Mouse (Mus musculus) myocyte (in vitro differentiated cells): ENCODE results near the gene Ampd2.

ENCODE experiments used
- CEBPB ChIP-seq: IDR thresholded peaks from 2 replicates; pipeline ENCODE4 v1.6.1; 2011; ENCODE audit warnings: mild to moderate bottlenecking, moderate library complexity; ENCODE audit not compliant: poor library complexity, insufficient read depth, severe bottlenecking
- MAX ChIP-seq: IDR thresholded peaks from one replicate; pipeline ENCODE4 v1.6.1; 2011; ENCODE audit warnings: low read depth, mild to moderate bottlenecking, control low read depth
- MYOD1 ChIP-seq, 3 experiments: IDR thresholded peaks; one replicate each; pipeline ENCODE4 v1.6.1; 2011; ENCODE audit warnings: control low read depth in 2 of 3, low read depth in 2 of 3, mild to moderate bottlenecking in 2 of 3, moderate library complexity in 1 of 3; ENCODE audit not compliant: insufficient read length in 2 of 3, control insufficient read depth in 1 of 3
- MYOG ChIP-seq, 3 experiments: IDR thresholded peaks; one replicate each; pipeline ENCODE4 v1.6.1; 2011; ENCODE audit warnings: control low read depth in 2 of 3, low read depth in 2 of 3, mild to moderate bottlenecking in 2 of 3; ENCODE audit not compliant: insufficient read length in 2 of 3, control insufficient read depth in 1 of 3, insufficient read depth in 1 of 3
- POLR2A ChIP-seq: IDR thresholded peaks from one replicate; pipeline ENCODE4 v1.6.1; 2011; ENCODE audit warnings: low read depth, mild to moderate bottlenecking, control low read depth, moderate library complexity; ENCODE audit not compliant: insufficient read length
- POLR2AphosphoS2 ChIP-seq: IDR thresholded peaks from one replicate; pipeline ENCODE4 v1.6.1; 2011; ENCODE audit warnings: low read depth, control low read depth; ENCODE audit not compliant: insufficient read length
- SRF ChIP-seq: IDR thresholded peaks from one replicate; pipeline ENCODE4 v1.6.1; 2011; ENCODE audit warnings: low read depth; ENCODE audit not compliant: control insufficient read depth, insufficient read length
- TCF12 ChIP-seq: IDR thresholded peaks from one replicate; pipeline ENCODE4 v1.6.1; 2011; ENCODE audit warnings: mild to moderate bottlenecking, control low read depth; ENCODE audit not compliant: poor library complexity, insufficient read depth, severe bottlenecking
- USF1 ChIP-seq: IDR thresholded peaks from one replicate; pipeline ENCODE4 v1.6.1; 2011; ENCODE audit warnings: low read depth, mild to moderate bottlenecking, control low read depth, moderate library complexity

DNA sequence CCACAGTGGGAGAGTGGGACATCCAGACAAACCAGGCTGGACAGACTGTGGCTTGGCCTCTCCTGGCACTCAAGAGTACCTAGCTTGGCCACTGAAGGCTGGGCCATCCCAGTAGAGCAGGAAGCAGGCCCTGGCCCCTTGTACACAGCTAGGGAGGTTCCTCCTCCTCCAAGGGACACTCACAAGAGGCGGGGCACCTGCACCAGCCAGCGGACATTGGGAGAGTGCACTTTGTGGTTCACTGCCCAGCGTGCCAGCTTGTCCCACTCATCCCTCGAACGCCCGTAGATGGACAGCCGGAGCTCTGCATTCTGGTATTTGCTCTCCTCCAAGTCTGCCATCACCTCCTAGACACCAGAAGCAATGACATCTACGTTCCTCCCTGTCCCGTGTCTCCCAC lies 9.6 kb downstream of the Ampd2 start:
- TF ChIP-seq POLR2A: no peak
- no peak for TF ChIP-seq SRF
- TF ChIP-seq CEBPB: no peak
- TF ChIP-seq MAX: no peak
- TF ChIP-seq TCF12: no peak
- no peak for TF ChIP-seq USF1
- TF ChIP-seq MYOD1 (IDR thresholded peaks at IDR 0.05; ENCODE audit: control insufficient read depth in 1 of 3, insufficient read length in 2 of 3, low read depth in 2 of 3): no peak
- no peak for TF ChIP-seq MYOG (IDR thresholded peaks at IDR 0.05; ENCODE audit: control insufficient read depth in 1 of 3, insufficient read depth in 1 of 3, insufficient read length in 2 of 3, low read depth in 2 of 3)
- TF ChIP-seq POLR2AphosphoS2: no peak
